Mouse (Mus musculus) c-Kit-positive CD71-positive TER-119-negative erythroid progenitor cells, embryonic 14.5 days (primary cell): Measurements from ENCODE around the gene Ola1.

Experiments
- DNase-seq: peaks from one replicate; pipeline ENCODE4 v3.0.0-alpha.2; 2013; ENCODE audit warnings: low read depth

The Ola1 gene

GRCm38 (mm10) chr2:73218913-73219312 is at the start of gene Ola1:
Gene Ola1 (minus strand): TSS chr2:73218924.
- no peak for DNase-seq

DNA sequence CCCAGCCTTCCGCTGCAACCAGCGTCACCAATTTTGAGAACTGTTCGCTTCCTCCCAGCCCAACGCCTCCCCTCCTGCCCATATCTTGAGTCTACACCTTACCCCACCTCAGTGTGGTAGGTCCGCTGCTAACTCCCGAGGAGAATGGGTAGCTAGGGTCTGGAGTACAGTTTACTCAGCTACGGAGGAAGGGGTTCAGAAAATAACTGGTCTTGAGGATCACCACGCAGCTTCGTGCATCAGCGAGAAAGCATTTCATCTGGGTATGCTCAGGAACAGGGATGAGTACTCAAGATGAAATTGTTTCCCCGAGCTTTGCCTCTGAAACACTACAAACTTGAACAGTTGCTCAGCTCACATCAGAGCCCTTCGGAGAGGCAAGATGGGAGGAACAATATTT is 49.6 kb upstream of the Ola1 start:
- no peak for DNase-seq

- no peak for DNase-seq
Measured at GRCm38 (mm10) chr2:73267818-73268217, 49.1 kb upstream of the Ola1 start.

- DNase-seq, result no peak
Measured at GRCm38 (mm10) chr2:73267231-73267630, 48.5 kb upstream of the Ola1 start.

DNA sequence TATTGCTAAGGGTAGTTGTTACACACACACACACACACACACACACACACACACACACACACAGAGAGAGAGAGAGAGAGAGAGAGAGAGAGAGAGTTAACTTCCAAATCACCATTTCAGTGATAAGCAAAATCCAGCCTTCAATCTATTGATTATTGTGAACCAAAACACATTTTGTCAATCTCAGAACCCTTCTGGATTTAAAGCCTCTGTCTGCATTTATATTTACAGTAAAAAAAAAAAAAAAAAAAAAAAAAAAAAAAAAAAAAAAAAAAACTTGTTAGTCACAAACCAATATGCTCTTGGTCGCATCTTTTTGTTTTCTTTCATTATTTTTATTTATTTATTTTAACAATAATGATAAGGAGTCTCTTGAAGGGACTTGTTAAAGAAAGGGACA is 47.9 kb upstream of the Ola1 start:
- no peak for DNase-seq

DNA sequence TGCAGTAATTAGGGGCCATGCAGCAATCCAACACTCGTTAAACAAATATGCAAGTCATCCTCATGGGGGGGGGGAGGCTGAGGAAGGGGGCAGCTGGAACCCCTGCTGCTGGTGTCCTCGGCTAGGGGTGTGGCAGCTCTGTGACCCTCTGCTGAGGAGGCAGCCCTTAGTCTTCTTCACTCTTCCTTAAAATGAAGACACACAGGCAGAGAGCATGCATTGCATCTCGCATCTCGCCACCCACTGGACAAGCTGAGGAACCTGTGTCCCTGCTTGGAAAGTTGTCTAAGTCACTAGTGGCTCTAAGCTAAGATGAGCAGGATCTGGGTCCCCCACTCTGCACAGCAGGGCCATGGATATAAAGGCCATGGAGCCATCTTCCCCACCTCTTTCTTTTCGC is 47.3 kb upstream of the Ola1 start:
- DNase-seq, result no peak

DNA sequence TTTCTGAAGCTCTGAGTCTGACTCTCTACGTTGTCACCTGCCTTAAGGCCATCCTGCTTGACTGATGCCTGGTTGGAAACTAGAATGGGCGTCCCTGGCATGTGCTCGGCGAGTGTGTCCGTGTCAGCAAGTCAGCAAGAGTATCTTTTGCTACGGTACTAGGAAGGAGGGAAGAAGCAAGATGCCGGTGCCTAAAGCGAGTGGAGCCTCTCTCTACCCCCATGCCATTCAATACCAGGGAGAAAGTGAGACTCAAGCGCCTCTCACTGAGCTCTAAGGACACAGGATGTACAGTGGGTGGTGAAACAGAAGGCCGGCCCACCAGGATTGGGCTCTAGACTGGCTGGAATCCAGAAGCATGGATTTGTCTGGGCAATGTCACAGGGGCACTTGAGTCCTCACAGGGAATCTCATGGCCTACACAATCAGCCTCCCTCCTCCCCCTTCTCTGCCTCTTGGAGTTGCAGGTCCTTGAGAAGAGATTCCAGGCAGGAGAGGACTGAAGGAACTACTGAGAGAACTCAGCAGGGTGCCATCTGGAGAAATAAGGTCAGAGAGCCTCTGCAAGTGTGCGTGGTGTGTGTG is 46.0 kb upstream of the Ola1 start:
- DNase-seq, result no peak

- no peak for DNase-seq
Measured at GRCm38 (mm10) chr2:73263794-73264610, 45.3 kb upstream of the Ola1 start.

- DNase-seq, result no peak
Measured at GRCm38 (mm10) chr2:73263172-73263765, 44.5 kb upstream of the Ola1 start.

DNA sequence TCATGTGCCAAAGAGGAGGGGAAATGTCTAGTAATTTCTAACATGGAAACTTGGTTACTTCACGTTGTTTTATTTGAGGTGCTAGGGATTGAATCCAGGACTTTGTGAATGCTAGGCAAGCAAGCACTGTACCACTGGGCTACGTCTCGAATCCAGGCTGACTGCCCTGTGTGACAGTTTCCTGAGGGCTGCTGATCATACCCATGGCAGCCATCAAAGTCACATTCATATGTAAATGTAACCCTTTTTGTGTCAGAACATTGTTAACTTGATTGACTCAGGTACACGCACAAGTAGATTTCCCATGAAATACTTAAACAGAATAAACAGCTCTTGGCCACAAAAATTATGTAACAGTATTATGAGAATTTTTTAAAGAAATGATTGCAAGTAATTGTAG is 30.0 kb upstream of the Ola1 start:
- no peak for DNase-seq

- DNase-seq, result no peak
Measured at GRCm38 (mm10) chr2:73241299-73241698, 22.6 kb upstream of the Ola1 start.

DNA sequence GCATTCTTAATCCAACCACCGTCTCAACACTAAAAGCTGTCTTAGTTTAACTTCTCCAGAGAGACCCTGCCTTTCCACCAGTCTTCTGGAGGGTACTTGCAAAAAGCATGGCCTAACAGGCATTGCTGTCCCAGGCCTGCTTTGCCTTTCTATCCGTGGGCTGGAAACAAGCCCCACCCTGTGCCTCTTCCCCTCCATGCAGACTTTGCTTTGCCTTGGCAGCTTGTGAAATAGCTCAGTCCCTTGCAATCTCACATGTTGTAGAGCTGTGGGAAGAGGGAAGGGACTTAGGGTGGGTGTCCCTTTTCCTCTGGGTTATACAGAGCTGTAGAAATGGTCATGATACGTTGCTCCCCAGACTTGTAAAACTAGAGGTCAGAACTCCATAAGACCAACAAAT is 12.4 kb upstream of the Ola1 start:
- no peak for DNase-seq

GRCm38 (mm10) chr2:73213871-73214659 is 4.7 kb downstream of the Ola1 start:
- peak; percentile 85 for DNase-seq

DNA sequence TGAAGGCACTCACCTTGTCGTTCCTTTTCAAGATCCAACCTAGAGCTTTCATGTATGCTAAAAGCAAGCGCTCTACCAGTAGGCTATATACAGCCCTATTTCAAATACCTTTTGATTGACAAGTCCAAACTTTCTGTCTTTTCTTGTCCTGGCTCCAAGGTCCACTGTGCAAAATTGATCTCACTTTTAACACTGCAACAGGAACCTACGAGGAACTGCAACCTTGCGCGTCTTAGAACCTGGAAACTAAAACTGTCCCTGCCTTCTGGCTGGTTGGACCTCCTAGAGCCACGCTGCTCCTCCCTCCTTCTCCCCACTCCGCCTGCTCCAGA is 5.2 kb downstream of the Ola1 start:
- no peak for DNase-seq

GRCm38 (mm10) chr2:73204328-73204727 is 14.4 kb downstream of the Ola1 start:
- no peak for DNase-seq

DNA sequence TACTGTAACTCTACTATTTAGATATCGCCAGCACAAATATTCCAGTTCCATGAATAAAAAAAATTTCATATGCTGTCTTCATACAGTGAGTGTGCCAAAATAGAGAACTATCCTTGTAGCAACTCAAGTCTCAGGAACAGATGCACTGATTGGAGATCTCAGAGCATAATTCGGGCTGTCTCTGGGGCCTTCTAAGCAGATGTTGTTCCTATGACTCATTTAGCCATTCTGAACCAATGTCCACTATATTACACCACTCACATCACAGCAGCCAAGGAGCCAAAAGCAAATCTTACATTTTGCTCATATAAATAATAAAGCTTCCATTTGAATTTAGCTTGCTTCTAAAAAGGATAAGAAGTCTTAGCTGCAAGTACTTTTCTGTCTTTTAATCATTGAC is 30.2 kb downstream of the Ola1 start:
- DNase-seq, result no peak

DNA sequence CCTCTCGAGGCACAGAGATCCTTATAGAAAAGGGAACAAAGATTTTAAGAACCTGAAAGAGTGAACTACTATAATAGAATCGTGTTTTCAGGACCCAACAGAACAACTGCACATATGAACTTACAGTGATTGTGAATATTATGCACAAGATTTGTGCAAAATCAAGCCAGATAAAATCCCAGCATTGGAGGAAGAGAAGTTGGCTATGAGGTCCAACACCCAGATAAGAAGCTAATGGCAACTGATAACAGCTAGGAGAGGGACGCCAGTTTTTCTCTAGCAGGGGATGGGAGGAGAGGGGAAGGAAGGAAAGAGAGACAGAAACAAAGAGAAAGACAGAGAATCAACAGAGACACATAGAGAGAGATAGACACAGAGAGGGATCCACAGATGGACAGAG is 33.5 kb downstream of the Ola1 start:
- DNase-seq, result no peak

GRCm38 (mm10) chr2:73169496-73169895 is 49.2 kb downstream of the Ola1 start:
- no peak for DNase-seq

- DNase-seq, result peak; percentile 55
Measured at GRCm38 (mm10) chr2:73167126-73167525, 51.6 kb downstream of the Ola1 start.

- DNase-seq, result no peak
Measured at GRCm38 (mm10) chr2:73164666-73165065, 54.1 kb downstream of the Ola1 start.

DNA sequence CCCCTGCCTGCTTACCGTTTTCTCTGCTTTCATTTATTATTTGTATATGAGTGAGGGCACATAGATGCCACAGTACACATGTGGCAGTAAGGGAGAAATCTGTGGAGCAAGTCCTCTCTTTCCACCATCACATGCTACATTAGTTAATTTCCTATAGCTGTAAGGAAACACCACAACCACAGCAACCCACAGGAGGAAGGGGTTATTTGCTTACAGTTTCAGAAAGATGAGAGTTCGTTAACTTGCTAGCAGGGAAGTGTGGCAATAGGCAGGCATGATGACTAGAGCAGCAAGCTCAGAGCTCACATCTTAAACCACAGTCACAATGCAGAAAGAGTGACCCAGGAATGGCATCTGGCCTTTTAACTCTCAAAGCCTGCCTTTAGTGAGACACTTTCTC is 58.0 kb downstream of the Ola1 start:
- no peak for DNase-seq

DNA sequence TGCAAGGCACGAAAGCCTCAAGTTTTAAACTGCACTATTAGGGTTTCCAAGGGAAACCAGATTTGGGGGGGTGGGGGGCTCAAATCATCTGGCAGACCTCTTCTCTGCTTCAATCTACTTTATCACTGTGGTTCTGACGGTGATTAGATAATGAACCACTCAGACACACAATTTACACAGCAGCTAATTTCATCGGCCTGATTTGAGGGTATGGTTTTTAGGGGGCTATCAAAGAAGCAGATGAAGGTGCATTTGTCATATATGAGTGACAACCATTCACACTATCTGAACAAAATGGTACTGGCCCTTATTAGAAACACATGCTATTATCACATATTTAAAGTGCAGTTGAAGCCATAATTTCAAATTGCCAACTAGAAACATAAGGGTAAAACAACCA is 61.5 kb downstream of the Ola1 start:
- DNase-seq, result no peak

GRCm38 (mm10) chr2:73150526-73150925 is 68.2 kb downstream of the Ola1 start:
- no peak for DNase-seq
